Mouse (Mus musculus) thymus, adult 2 months (tissue): ENCODE data around the gene Hoxc6. TPM values are rescaled to one million over a fixed set of nuclear protein-coding genes. Genes with fewer than 3 reads are reported as not detected.

Experiments
- DNase-seq: peaks from one replicate; pipeline ENCODE4 v3.0.0; 2021
- H3K27ac ChIP-seq: fragments of 200-500 bp; 2 replicates; pipeline ENCODE4 v1.5.1; 2012; ENCODE audit warnings: low read length, control low read depth; ENCODE audit not compliant: control insufficient read depth, insufficient read depth
- H3K27me3 ChIP-seq: fragments of 200-500 bp; 2 replicates; pipeline ENCODE4 v1.6.1; 2012; ENCODE audit warnings: mild to moderate bottlenecking, low read length, moderate library complexity, mixed read lengths; ENCODE audit not compliant: control insufficient read depth, insufficient read depth
- H3K36me3 ChIP-seq: fragments of 200-500 bp; 2 replicates; pipeline ENCODE4 v1.6.1; 2012; ENCODE audit warnings: mild to moderate bottlenecking, low read length, moderate library complexity; ENCODE audit not compliant: control insufficient read depth, insufficient read depth
- H3K4me1 ChIP-seq: fragments of 200-500 bp; replicated peaks from 2 replicates; pipeline ENCODE4 v1.6.1; 2012; ENCODE audit warnings: low read length; ENCODE audit not compliant: control insufficient read depth, insufficient read depth
- H3K4me3 ChIP-seq: fragments of 200-500 bp; 2 replicates; pipeline ENCODE4 v1.5.1; 2012; ENCODE audit warnings: mild to moderate bottlenecking, low read length, control low read depth, moderate library complexity; ENCODE audit not compliant: control insufficient read depth, insufficient read depth
- CTCF ChIP-seq: fragments of 200-500 bp; IDR thresholded peaks from 2 replicates; pipeline ENCODE4 v1.5.1; 2012; ENCODE audit warnings: mild to moderate bottlenecking, control low read depth, low read length, moderate library complexity, borderline replicate concordance; ENCODE audit not compliant: control insufficient read depth, poor library complexity, insufficient read depth; ENCODE audit errors: extremely low read depth
- POLR2A ChIP-seq: fragments of 200-500 bp; IDR thresholded peaks from 2 replicates; pipeline ENCODE4 v1.6.1; 2012; ENCODE audit warnings: mild to moderate bottlenecking, low read length, control low read depth, moderate library complexity; ENCODE audit not compliant: control insufficient read depth, poor library complexity, insufficient read depth; ENCODE audit errors: extremely low read depth
- WGBS: fragments of 180-500 bp; shearing (Covaris S2); methylation state at CpG from one replicate; pipeline ENCODE4 v1.1.7; 2018; 5-methylcytosine and 5-hydroxymethylcytosine counted together
- polyA plus RNA-seq: library from polyadenylated mRNA; depleted of rRNA; stranded (reverse); fragments of >200 nt; gene quantifications from 2 replicates; pipeline ENCODE4 v1.2.3, GENCODE M21; 2012

Hoxc6 gene
- polyA plus RNA-seq, 1 experiment: 0.23 TPM

DNA sequence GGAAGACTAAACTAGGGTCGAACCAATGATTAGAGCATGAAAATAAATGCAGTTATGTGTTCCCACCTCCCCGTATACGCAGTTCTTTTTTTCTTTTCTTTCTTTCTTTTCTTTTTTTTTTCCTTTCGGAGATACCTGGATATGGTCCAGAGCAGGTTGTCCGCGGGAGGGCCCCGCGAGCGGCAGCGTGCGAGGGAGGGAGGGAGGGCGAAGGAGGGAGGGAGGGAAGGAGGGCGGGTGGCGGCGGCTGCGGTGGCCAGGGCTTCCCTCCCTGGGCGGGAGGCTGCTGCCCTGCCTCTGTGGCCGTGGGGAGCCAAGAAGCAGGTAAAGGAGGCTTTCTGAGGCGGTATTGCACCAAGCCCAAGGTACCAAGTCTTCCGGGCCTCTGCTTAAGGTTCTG is 21.9 kb upstream of the Hoxc6 start, which contains the start of gene Hoxc9:
Hoxc9 (plus strand) TSS at position 269 of the 400 bp plus-strand sequence.
- 2% methylated on average over 20 of the region's 20 CpGs for WGBS
- DNase-seq: no peak
- no peaks in the 10 kb centered on the region for H3K36me3 ChIP-seq
- TF ChIP-seq POLR2A (no peak), CTCF (no peak)
- H3K27me3 ChIP-seq: peaks cover 32% of the 10 kb centered on the region
- H3K4me1 ChIP-seq: no peaks in the 10 kb centered on the region
- H3K27ac ChIP-seq: no peak within 1 kb of the TSS
- H3K4me3 ChIP-seq: peak within 1 kb of the TSS; percentile 15; the same call in 1 of the 2 replicates

DNA sequence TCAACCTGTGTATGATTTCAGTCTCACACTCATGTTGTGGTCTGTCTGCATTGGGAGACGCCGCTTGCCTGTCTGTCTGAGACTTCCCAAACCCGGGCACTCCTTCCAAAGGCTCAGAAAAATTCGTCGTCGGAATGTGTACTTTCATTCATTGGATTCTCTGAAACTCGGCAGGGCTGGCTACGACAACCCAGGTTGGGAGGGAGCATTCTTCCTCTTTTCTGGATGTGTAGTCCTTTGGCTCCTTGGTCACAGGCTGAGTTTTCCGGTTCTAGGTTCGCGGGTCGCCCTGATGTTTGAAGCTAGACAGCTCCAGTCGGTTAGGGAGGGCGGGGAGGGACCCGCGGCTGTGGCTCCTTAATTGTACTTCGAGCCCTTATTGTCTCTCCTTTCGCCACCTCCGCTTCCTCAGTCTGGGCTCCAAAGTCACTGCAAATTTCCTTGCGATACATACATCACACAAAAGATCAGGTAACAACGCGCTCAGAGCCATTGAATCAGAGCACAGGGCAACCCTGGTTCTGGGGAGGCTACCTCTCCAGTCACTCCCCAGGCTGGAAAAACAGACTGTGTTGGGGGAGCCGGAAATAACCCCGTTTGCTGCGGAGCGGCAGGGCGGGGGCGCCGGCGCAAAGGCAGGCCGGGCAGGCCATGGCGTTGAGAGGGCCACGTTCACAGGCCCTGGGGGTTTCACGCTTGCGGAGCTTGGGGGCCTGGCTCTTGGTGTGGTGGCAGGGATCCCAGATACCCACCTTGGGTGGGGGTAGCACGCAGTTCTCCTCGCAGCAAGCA is 21.2 kb upstream of the Hoxc6 start:
- peak overlapping the region; percentile 15; the same call in 1 of the 2 replicates for H3K4me3 ChIP-seq
- 3% methylated on average over 37 of the region's 37 CpGs for WGBS
- H3K4me1 ChIP-seq: no peaks in the 10 kb centered on the region
- DNase-seq: no peak
- TF ChIP-seq CTCF (no peak), POLR2A (no peak)
- peaks cover 34% of the 10 kb centered on the region for H3K27me3 ChIP-seq
- H3K36me3 ChIP-seq: no peaks in the 10 kb centered on the region
- H3K27ac ChIP-seq: no peak overlapping the region

DNA sequence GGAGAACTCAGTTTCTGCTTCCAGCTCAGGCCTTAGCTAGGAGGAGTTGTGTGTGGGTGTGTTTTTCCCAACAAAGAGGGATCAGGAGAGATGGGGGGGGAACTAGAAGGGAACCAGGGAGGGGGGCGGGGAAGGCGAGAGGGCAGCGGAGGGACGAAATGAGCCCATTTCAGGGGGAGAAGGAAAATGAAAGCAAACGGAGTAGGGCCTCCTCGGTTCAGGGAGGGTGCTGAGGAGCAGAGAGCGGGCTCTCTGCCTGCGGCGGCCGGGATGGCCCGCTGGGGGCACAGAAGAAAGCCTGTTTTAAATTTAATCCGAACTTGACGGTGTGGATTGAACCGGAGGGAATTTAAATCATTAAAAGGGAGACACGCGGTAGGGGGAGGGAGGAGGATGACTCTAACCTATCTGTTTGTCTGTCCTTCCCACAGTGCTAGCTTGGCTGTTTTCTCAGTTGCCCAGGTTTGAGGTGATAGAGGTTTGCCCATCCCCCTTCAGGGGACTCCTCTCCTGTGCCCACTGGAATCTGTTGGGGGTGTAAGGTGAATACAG is 20.6 kb upstream of the Hoxc6 start:
- DNase-seq: no peak
- Histone ChIP-seq H3K4me1 (no peaks in the 10 kb centered on the region), H3K27me3 (peaks cover 37% of the 10 kb centered on the region), H3K27ac (no peak overlapping the region), H3K36me3 (no peaks in the 10 kb centered on the region), H3K4me3 (peak overlapping the region; percentile 15; the same call in 1 of the 2 replicates)
- WGBS: 16% methylated on average over 16 of the region's 16 CpGs
- TF ChIP-seq CTCF (no peak), POLR2A (no peak)

DNA sequence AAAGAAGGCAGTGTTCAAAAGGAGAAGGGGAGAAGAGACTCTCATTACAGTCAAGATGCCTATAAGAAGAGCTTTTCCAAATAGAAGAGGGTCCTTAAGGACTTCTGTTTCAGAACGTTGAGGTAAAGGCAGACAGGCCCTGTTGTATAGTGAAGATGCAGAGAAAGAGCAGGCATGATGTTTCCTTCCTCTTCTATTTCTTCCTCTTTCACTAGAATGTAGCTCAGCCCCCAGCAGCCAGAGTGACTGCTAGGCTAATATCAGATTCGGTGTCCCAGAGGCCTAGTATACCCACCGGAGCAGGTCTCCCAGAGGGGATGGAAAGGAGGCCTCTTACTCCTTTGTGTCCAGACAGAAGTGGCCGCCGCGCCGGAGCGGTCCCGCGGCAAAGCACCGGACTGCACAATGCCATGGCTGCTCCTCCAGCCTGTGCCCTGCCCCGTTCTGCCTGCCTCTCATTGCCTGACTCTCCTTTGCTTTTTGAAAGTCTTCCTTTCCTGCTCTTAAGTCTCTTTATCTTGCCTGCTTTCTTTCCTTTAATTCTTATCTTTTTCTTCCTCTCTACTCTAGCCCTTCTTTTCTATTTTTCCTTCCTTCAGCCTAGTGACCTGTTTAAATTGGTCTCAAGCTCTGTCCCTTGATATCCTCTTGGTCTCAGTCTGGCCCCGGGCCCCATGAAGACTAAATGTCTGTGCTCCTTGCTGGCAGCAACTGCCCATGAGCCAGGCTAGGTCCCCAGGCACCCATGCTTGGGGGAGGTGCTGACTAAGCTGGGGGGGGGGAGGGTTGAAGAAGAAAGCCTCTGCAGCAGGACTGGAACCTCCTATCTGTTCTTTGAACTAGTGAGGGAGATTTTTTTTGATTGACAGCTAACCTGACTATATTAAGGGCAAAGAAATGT is 19.2 kb upstream of the Hoxc6 start:
- H3K4me1 ChIP-seq: no peaks in the 10 kb centered on the region
- 11% methylated on average over 13 of the region's 13 CpGs for WGBS
- TF ChIP-seq POLR2A (no peak), CTCF (no peak)
- no peaks in the 10 kb centered on the region for H3K36me3 ChIP-seq
- H3K4me3 ChIP-seq: no peak overlapping the region
- DNase-seq: no peak
- peaks cover 38% of the 10 kb centered on the region for H3K27me3 ChIP-seq
- no peak overlapping the region for H3K27ac ChIP-seq

DNA sequence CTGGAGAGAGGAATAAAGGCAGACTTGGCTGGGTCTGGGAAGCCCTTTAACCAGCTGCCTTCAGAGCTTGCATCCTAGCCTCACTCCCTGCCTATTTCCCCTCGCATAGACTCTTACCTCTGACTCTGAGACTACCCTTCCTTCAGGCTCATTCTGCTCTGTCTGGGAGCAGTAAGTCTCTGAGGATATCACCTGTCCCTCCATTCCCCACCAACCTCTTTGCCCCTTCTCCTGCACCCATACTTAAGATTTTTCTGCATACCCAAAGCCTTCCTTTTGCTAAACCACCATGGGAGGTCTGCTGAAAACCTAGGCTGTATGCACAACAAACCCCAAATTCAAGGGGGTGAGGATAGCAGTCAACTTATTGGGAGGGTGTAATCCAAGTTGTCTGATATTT is 18.1 kb upstream of the Hoxc6 start:
- 25% methylated on average over 1 of the region's 1 CpGs for WGBS
- Histone ChIP-seq H3K36me3 (no peaks in the 10 kb centered on the region), H3K4me1 (no peaks in the 10 kb centered on the region), H3K27ac (no peak overlapping the region), H3K4me3 (no peak overlapping the region), H3K27me3 (peaks cover 37% of the 10 kb centered on the region)
- DNase-seq: no peak
- TF ChIP-seq CTCF (no peak), POLR2A (no peak)

DNA sequence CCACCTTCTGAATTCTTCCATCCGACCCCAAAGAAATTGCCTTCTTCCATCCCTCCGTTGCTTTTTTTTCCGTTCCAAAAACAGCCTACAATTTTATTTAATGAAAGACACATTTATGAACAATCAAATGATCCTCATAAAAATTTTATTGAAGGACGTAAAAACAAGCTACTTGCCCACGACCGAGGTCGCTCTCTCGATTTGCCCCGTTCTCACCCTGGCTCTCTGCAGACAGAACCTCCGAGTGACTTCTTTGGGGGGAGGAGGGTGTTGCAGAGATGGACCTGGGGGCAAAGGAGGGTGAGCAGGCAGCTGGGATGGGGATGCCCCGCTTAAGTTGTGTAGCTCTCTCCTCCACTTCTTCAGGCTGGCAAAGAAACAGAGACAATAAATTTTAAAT is 17.7 kb upstream of the Hoxc6 start:
- Histone ChIP-seq H3K27ac (no peak overlapping the region), H3K36me3 (no peaks in the 10 kb centered on the region), H3K4me1 (no peaks in the 10 kb centered on the region), H3K4me3 (no peak overlapping the region), H3K27me3 (peaks cover 36% of the 10 kb centered on the region)
- DNase-seq: no peak
- WGBS: 23% methylated on average over 11 of the region's 11 CpGs
- TF ChIP-seq POLR2A: no peak
- TF ChIP-seq CTCF: no peak
